Mouse (Mus musculus) thymus, adult 2 months (tissue): ENCODE data around the gene Olfr1395. TPM values are rescaled to one million over a fixed set of nuclear protein-coding genes. Genes with fewer than 3 reads are reported as not detected.

Source experiments
- DNase-seq: peaks from one replicate; pipeline ENCODE4 v3.0.0; 2021
- H3K27ac ChIP-seq: fragments of 200-500 bp; 2 replicates; pipeline ENCODE4 v1.5.1; 2012; ENCODE audit warnings: low read length, control low read depth; ENCODE audit not compliant: control insufficient read depth, insufficient read depth
- H3K27me3 ChIP-seq: fragments of 200-500 bp; 2 replicates; pipeline ENCODE4 v1.6.1; 2012; ENCODE audit warnings: mild to moderate bottlenecking, low read length, moderate library complexity, mixed read lengths; ENCODE audit not compliant: control insufficient read depth, insufficient read depth
- H3K36me3 ChIP-seq: fragments of 200-500 bp; 2 replicates; pipeline ENCODE4 v1.6.1; 2012; ENCODE audit warnings: mild to moderate bottlenecking, low read length, moderate library complexity; ENCODE audit not compliant: control insufficient read depth, insufficient read depth
- H3K4me1 ChIP-seq: fragments of 200-500 bp; replicated peaks from 2 replicates; pipeline ENCODE4 v1.6.1; 2012; ENCODE audit warnings: low read length; ENCODE audit not compliant: control insufficient read depth, insufficient read depth
- H3K4me3 ChIP-seq: fragments of 200-500 bp; 2 replicates; pipeline ENCODE4 v1.5.1; 2012; ENCODE audit warnings: mild to moderate bottlenecking, low read length, control low read depth, moderate library complexity; ENCODE audit not compliant: control insufficient read depth, insufficient read depth
- CTCF ChIP-seq: fragments of 200-500 bp; IDR thresholded peaks from 2 replicates; pipeline ENCODE4 v1.5.1; 2012; ENCODE audit warnings: mild to moderate bottlenecking, control low read depth, low read length, moderate library complexity, borderline replicate concordance; ENCODE audit not compliant: control insufficient read depth, poor library complexity, insufficient read depth; ENCODE audit errors: extremely low read depth
- POLR2A ChIP-seq: fragments of 200-500 bp; IDR thresholded peaks from 2 replicates; pipeline ENCODE4 v1.6.1; 2012; ENCODE audit warnings: mild to moderate bottlenecking, low read length, control low read depth, moderate library complexity; ENCODE audit not compliant: control insufficient read depth, poor library complexity, insufficient read depth; ENCODE audit errors: extremely low read depth
- WGBS: fragments of 180-500 bp; shearing (Covaris S2); methylation state at CpG from one replicate; pipeline ENCODE4 v1.1.7; 2018; 5-methylcytosine and 5-hydroxymethylcytosine counted together
- polyA plus RNA-seq: library from polyadenylated mRNA; depleted of rRNA; stranded (reverse); fragments of >200 nt; gene quantifications from 2 replicates; pipeline ENCODE4 v1.2.3, GENCODE M21; 2012

Olfr1395 gene
- polyA plus RNA-seq, 1 experiment, result not detected

GRCm38 (mm10) chr11:49114158-49114557 is 27.9 kb upstream of the Olfr1395 start:
- Histone ChIP-seq H3K27me3 (no peaks in the 10 kb centered on the region), H3K36me3 (no peaks in the 10 kb centered on the region), H3K27ac (no peak overlapping the region), H3K4me3 (no peak overlapping the region), H3K4me1 (no peaks in the 10 kb centered on the region)
- 14% methylated on average over 2 of the region's 2 CpGs for WGBS
- no peak for TF ChIP-seq CTCF
- no peak for TF ChIP-seq POLR2A
- DNase-seq, result no peak

- Histone ChIP-seq H3K27me3 (no peaks in the 10 kb centered on the region), H3K4me3 (no peak within 1 kb of the TSS), H3K27ac (no peak within 1 kb of the TSS), H3K36me3 (no peaks in the 10 kb centered on the region), H3K4me1 (no peaks in the 10 kb centered on the region)
- TF ChIP-seq CTCF (no peak), POLR2A (no peak)
- DNase-seq, result no peak
Observed at GRCm38 (mm10) chr11:49114774-49115173, 27.3 kb upstream of the Olfr1395 start, which contains the start of gene Olfr1396. Gene Olfr1396, minus strand, starts transcription at chr11:49114874.

GRCm38 (mm10) chr11:49119635-49120034 is 22.4 kb upstream of the Olfr1395 start:
- WGBS, result 96% methylated on average over 3 of the region's 3 CpGs
- no peak for DNase-seq
- no peak for TF ChIP-seq POLR2A
- no peaks in the 10 kb centered on the region for H3K4me1 ChIP-seq
- H3K27ac ChIP-seq, result no peak overlapping the region
- no peaks in the 10 kb centered on the region for H3K36me3 ChIP-seq
- H3K27me3 ChIP-seq, result no peaks in the 10 kb centered on the region
- H3K4me3 ChIP-seq, result no peak overlapping the region

- H3K27ac ChIP-seq, result no peak overlapping the region
- TF ChIP-seq CTCF (no peak), POLR2A (no peak)
- no peak for DNase-seq
Observed at GRCm38 (mm10) chr11:49124169-49124568, 17.9 kb upstream of the Olfr1395 start.

GRCm38 (mm10) chr11:49154077-49154476 is 12.0 kb downstream of the Olfr1395 start, which contains the start of gene Olfr1394:
Gene Olfr1394, plus strand, starts transcription at chr11:49154377.
- TF ChIP-seq CTCF (no peak), POLR2A (no peak)
- Histone ChIP-seq H3K36me3 (no peaks in the 10 kb centered on the region), H3K27me3 (no peaks in the 10 kb centered on the region), H3K4me1 (no peaks in the 10 kb centered on the region), H3K4me3 (no peak within 1 kb of the TSS), H3K27ac (no peak within 1 kb of the TSS)
- DNase-seq, result no peak
- WGBS, result 94% methylated on average over 1 of the region's 1 CpGs

More at GRCm38 (mm10) chr11:49124169-49124568, 17.9 kb upstream of the Olfr1395 start:
- 97% methylated on average over 2 of the region's 2 CpGs for WGBS
- Histone ChIP-seq H3K27me3 (no peaks in the 10 kb centered on the region), H3K4me3 (no peak overlapping the region), H3K36me3 (no peaks in the 10 kb centered on the region), H3K4me1 (no peaks in the 10 kb centered on the region)

GRCm38 (mm10) chr11:49156821-49157814 is 15.0 kb downstream of the Olfr1395 start:
- Histone ChIP-seq H3K36me3 (no peaks in the 10 kb centered on the region), H3K4me3 (no peak overlapping the region), H3K27ac (no peak overlapping the region), H3K4me1 (no peaks in the 10 kb centered on the region), H3K27me3 (no peaks in the 10 kb centered on the region)
- TF ChIP-seq CTCF (no peak), POLR2A (no peak)
- no peak for DNase-seq
- 88% methylated on average over 2 of the region's 2 CpGs for WGBS
